Mouse (Mus musculus) frontal cortex, postnatal 14 days (tissue): ENCODE measurements around the gene Smim13.

Experiments used
- DNase-seq, 2 experiments: peaks; one replicate each; pipeline ENCODE4 v3.0.0; 2022; ENCODE audit warnings: low spot score in 2 of 2

Gene Smim13

DNA sequence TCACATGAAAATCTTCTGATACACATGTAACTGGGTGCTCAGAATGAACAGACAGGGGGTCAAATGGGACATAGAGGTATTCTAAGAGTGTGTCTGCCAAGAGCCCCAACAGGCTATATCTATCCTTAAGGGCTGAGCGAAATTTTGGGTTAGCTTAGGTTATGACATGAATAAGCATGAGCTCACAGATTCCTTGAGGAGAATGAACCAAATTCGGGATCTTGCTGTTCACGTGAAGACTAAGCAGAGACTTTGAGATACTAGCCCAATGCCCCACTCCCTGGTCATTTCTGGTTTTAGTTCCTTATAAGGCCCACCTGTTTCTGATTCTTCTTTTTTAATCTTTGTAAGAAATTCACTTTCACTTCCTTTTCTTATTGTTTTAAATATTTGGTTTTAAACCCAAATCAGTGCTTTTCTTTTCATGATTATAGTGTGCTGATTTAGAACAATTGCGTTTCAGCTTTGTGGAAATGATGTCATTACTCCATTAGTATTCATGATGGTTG lies 41.9 kb downstream of the Smim13 start:
- no peak for DNase-seq

DNA sequence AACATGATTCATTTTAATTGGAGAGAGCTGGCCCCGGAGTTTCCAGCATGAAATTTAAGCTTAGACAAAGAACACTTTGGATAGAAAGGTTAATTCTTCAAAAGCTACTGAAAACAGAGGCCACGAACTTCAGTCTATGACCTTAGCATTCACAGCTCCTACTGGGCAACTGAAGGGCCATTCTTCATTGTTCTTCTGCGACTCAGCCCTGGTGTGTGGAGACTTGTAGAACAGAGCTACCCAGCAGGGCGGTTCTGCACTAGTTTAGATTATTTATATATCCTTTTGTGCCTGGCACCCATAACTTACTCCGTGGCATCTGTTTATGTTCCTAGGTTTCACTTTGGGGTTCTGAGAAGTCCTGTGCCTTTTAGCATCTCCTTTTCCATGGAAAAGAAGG lies 44.0 kb downstream of the Smim13 start:
- DNase-seq = no peak

DNA sequence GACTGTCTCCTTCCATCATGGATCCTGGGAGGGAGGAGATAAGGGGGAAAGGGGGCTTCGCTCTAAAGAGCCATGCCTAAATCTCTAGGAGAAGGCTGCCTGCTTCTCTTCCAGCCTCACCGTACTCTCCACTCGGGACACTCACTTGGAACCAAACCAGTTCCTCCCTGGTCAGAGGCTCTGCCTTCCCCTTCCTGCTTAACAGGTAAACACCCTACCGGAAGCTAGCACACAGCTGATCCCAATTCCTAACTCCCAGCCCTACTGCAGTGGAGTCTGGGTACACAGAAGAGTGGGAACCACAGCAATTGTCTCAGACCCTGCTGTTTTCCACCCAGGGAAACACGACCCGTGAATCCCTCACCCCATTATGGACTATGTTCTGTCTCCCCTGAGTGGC lies 46.2 kb downstream of the Smim13 start:
- DNase-seq = no peak

DNA sequence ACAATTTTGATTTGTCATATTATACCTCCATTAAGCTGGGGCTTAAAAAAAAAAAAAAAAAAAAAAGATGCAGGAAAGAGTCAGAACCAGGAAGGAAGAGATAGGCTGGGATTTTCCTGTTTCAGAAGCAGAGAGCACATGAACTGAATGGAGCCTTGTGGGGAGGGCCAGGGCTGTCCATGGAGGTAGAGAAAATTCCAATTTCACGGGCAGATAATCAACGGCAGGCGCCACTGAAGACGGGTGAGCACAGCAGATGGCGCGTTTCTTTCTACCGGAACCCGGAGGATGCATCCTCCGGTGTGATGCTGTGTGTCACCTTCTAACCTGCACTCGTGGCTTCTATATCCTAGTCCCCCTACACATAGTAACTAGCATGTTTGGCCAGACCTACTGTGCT lies 46.8 kb downstream of the Smim13 start:
- no peak for DNase-seq

DNA sequence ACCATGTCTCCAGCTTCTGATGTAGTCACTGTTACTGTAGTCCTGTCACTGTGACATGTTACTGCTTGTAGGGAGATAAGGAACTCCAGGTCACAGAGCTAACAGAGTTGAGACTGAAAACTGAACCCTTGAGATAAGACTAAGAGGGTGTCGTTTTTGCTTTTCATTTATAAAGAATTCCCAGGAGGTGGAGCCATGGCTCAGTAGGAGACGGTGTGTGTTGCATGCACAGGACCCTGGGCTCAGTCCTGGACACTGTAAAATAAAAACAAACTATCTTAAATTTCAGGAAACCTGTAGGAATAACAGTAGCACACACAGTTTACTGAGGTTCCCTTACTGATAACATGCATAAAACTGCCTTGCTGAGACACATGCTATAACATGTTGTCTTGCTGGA lies 48.9 kb downstream of the Smim13 start:
- DNase-seq = no peak

DNA sequence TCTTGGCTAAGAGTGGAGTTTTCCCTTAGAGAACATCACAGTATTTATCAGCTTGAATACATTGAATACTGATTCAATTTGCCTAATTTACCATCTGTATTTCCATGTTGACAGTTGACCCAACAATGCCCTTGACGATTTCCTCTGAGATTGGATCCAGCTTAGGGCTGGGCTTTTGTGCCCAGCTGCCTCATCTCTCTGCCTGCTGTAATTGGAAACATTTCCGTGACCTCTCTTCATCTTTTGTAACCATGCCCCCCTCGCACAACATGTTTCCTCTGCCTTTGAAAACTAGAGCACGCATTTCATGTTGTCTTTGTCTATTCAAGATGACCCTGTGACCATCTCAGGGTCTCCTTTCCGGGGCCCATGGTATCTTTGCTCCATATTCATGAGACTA lies 49.4 kb downstream of the Smim13 start:
- no peak for DNase-seq

DNA sequence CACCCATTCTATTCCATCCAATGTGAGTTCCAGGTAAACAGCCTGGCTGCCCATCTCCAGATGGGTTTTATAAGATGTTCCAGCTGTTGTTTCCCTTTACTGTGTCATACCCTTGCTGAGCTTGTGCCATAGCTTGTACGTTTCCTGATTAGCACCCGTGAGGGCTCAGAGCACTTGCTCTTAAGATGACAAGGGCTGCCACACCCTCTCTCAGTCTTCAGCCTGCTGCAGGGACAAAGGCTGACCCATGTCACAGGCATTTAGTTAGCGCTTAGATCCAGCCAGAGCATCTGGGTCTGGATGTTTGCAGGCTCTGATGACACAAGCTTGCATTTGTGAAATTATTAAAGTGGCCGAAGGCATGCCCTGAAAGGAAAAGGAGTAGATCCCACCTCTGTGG lies 50.4 kb downstream of the Smim13 start:
- no peak for DNase-seq

DNA sequence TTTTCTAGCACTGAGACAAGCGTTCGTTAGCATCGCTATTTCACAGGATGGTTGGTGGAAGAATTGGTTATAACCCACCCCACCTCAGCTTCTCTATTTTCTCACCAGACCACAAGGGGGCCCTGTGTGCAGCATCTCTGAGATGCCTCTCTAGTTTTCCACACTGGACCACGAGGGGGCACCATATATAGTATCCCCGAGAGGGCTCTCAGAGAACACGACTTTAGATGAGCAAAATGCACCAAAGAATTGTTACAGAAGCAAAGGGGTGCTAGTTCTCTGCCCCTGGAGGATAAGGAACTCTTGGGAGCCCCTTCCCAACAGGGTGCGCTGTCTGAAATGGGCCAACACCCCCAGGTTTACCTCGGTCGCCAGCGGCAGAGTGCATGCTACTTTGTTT lies 53.1 kb downstream of the Smim13 start:
- peak; percentile 53 to 74 for DNase-seq

DNA sequence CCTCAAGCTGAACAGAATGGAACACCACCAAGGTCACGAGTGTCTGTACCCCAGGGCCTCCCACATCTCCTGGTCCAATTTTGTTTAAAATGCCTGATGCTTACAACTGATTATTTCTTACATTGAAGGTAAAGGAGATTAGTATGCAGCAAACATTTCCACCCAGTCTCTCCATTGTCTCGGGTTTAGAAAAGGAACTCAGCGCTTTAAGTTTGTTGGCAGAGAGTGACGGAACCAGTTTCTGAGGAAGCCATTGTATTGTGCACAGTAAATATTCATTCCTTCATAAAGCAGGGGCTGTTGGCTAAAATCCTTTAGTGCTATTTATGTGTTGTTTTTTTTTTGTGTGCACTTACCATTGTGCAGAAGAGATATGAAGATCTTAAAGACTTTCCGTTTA lies 71.1 kb downstream of the Smim13 start:
- no peak for DNase-seq

DNA sequence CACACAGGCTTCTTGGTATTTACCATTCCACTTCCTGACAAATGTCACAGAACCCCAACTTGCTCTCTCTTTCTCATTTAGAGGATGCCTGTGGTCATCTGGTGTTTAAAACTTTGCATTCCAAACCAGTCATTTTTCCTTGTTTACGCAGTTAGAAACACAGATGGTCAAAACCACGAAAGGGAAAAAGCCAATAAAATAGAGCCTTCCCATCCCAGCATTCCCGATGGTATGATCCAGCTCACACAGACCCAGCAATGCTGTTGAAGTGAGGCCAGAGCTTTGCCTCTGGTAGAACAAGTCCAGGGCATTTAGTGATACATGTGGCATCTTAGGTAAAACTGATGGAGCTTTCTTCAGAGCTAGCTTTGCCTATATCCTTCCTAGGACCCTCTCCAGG lies 71.8 kb downstream of the Smim13 start:
- DNase-seq = no peak

DNA sequence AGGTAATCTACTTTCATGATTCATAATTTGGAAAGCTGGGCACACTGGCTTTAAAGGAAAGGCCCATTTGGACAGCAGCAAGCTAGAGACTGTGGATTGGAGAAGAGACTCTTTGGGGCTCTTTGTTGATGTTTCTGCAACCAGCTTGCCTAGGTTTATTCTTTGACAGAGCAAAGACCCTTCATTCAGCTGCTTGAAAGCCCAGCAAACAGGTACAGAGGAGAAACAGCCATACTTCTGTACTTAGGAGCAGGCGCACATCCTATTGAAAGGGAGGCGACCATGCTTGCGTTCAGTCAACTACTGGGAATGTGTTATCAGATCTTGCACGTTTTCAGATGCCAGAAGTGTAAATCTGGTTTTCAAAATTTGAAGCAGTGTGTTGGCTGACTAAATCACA lies 75.0 kb downstream of the Smim13 start:
- no peak for DNase-seq

DNA sequence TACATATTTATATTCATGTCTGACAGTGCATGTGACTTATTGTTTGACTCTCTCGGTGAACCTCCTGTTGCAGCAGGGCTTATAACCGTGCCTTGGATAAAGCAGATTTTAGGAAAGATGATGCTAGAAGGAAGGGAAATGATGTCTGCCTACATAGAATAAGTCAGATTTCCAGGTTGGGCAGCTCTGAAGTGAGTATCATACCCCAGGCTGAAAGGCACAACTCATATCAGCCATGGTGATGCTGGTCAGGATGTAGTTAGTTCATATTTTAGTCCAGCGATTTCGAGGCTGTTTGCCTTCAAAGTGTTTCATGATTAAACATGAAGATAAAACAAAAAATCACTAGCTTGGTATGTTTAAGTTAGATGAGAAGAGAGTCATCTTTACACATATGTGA lies 75.7 kb downstream of the Smim13 start:
- no peak for DNase-seq

DNA sequence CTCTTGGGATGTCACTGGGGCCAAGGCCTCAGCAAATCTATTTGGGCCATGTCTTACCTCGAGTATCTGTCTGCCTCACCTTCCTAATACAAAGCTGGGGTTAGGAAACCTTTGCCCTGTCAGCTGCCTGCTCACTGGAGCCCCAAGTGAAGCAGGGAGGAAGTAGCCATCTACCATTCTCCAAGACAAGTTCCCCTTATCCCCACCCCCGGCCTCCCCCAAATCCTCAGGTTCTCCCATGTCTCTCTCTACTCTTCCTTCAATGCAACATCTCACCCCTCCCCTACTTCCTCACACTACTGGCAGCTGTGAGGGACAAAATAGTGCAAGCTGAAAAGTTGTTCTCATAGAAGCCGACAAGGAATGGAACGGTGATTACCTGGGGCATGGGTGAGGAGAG lies 76.5 kb downstream of the Smim13 start:
- DNase-seq = no peak
